Mouse (Mus musculus) bone marrow macrophage, adult 2 months (primary cell): ENCODE measurements around the gene Clps. TPM values are rescaled to one million over a fixed set of nuclear protein-coding genes. Genes with fewer than 3 reads are reported as not detected.

Experiments used
- H3K27ac ChIP-seq: 2 replicates; pipeline ENCODE4 v1.5.1; 2012; ENCODE audit warnings: low read depth, low read length; ENCODE audit not compliant: insufficient read depth
- H3K4me1 ChIP-seq: 2 replicates; pipeline ENCODE4 v1.6.1; 2012; ENCODE audit warnings: low read length; ENCODE audit not compliant: control insufficient read depth, insufficient read depth
- H3K4me3 ChIP-seq: 2 replicates; pipeline ENCODE4 v1.5.1; 2012; ENCODE audit warnings: mild to moderate bottlenecking, low read length, moderate library complexity; ENCODE audit not compliant: insufficient read depth
- CTCF ChIP-seq: IDR thresholded peaks from 2 replicates; pipeline ENCODE4 v1.5.1; 2012; ENCODE audit warnings: low read depth, mild to moderate bottlenecking, low read length, moderate library complexity
- POLR2A ChIP-seq: IDR thresholded peaks from 2 replicates; pipeline ENCODE4 v1.6.1; 2012; ENCODE audit warnings: mild to moderate bottlenecking, low read depth, low read length, borderline replicate concordance
- polyA plus RNA-seq: library from polyadenylated mRNA; stranded (reverse); fragments of >200 nt; gene quantifications from 2 replicates; pipeline ENCODE4 v1.2.4, GENCODE M21; 2012; ENCODE audit not compliant: missing spikeins, insufficient read depth, insufficient read length

Clps gene
- polyA plus RNA-seq = not detected in 2 replicates

- TF ChIP-seq POLR2A (no peak), CTCF (no peak)
- Histone ChIP-seq H3K4me3 (no peak within 1 kb of the TSS), H3K4me1 (peaks cover 4% of the 10 kb centered on the region), H3K27ac (no peak within 1 kb of the TSS)
These were observed at the start of gene Clps for GRCm38 (mm10) chr17:28560598-28560997. Gene Clps, minus strand, starts transcription at chr17:28560766.

GRCm38 (mm10) chr17:28609543-28609942 lies 49.0 kb upstream of the Clps start:
- Histone ChIP-seq H3K4me3 (no peak overlapping the region), H3K4me1 (peaks cover 6% of the 10 kb centered on the region; the same call in 1 of the 2 replicates), H3K27ac (no peak overlapping the region)
- TF ChIP-seq CTCF (no peak), POLR2A (no peak)

- H3K27ac ChIP-seq = no peak overlapping the region
- H3K4me1 ChIP-seq = no peaks in the 10 kb centered on the region
- no peak for TF ChIP-seq POLR2A
- no peak for TF ChIP-seq CTCF
- H3K4me3 ChIP-seq = no peak overlapping the region
These were observed 41.1 kb upstream of the Clps start for GRCm38 (mm10) chr17:28601557-28602250.

- Histone ChIP-seq H3K4me3 (no peak overlapping the region), H3K27ac (no peak overlapping the region), H3K4me1 (no peaks in the 10 kb centered on the region)
- TF ChIP-seq CTCF = no peak
- no peak for TF ChIP-seq POLR2A
These were observed 40.2 kb upstream of the Clps start for GRCm38 (mm10) chr17:28600780-28601179.

GRCm38 (mm10) chr17:28593965-28594364 lies 33.4 kb upstream of the Clps start:
- no peak for TF ChIP-seq CTCF
- TF ChIP-seq POLR2A = no peak
- no peak overlapping the region for H3K27ac ChIP-seq
- H3K4me1 ChIP-seq = peaks cover 3% of the 10 kb centered on the region
- H3K4me3 ChIP-seq = no peak overlapping the region

DNA sequence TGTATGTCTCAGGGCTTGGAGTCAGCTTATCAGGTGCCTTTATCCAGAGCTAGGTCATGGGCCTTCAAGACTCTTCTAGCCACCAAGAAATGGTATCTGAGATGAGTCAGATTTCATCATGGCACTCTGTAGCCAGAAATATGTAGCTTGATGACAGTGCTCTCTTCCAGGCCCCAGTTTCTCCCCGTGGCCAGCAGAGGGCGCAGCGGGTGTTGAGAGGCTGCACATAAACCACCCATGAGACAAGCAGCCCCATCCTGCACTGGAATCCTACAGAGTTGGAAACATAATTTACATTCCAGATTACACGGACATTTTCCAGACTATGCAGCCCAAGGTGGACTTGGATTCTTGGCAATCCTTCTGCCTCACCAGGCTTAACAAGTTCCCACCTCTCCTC lies 32.4 kb upstream of the Clps start:
- Histone ChIP-seq H3K4me1 (peaks cover 10% of the 10 kb centered on the region), H3K4me3 (no peak overlapping the region), H3K27ac (no peak overlapping the region)
- peak; percentile 90 for TF ChIP-seq CTCF
- TF ChIP-seq POLR2A = no peak

DNA sequence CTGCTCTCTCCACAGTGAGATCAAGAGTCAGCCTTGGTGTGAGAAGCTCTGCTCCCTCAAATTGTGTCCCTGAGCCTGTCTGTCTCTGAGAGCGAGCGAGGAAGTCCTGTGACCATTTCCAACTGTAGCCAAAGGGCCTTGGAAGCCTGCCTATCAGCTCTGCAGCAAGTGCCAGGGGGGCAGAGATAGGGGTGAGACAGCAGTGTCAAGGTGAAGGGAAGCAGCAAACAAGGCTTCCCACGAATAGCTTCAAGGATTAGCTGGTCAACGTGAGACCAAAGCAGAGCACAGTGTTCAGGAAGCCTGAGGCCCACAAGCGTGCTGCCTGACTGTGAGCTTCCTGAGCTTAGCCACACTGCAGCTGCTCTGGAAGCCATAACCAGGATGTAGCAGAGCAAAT lies 30.9 kb upstream of the Clps start:
- Histone ChIP-seq H3K27ac (no peak overlapping the region), H3K4me3 (no peak overlapping the region), H3K4me1 (peaks cover 10% of the 10 kb centered on the region)
- TF ChIP-seq CTCF (no peak), POLR2A (no peak)

- Histone ChIP-seq H3K4me1 (peaks cover 10% of the 10 kb centered on the region), H3K27ac (no peak overlapping the region), H3K4me3 (no peak overlapping the region)
- TF ChIP-seq CTCF (no peak), POLR2A (no peak)
These were observed 30.0 kb upstream of the Clps start for GRCm38 (mm10) chr17:28590596-28590995.

DNA sequence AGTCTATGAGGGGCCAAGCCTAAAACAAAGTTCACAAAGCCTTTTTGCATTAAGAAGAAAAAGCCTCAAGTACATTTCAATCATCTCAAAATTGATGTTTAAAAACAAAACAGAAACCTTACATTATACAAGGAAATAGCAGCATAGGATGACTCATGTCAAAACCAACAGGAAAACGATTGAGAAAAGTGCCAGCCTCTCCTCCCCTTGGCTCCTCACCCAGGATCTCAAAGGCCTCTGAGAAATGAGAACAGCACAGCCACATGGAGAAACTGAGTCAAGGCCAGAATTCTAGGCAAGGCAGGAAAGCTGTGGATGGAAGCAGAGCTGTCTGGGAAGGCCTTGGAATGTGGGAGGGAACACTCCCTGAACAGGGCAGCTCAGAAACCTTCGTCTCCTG lies 28.0 kb upstream of the Clps start:
- Histone ChIP-seq H3K4me1 (peaks cover 10% of the 10 kb centered on the region), H3K4me3 (no peak overlapping the region), H3K27ac (no peak overlapping the region)
- TF ChIP-seq POLR2A (no peak), CTCF (no peak)

DNA sequence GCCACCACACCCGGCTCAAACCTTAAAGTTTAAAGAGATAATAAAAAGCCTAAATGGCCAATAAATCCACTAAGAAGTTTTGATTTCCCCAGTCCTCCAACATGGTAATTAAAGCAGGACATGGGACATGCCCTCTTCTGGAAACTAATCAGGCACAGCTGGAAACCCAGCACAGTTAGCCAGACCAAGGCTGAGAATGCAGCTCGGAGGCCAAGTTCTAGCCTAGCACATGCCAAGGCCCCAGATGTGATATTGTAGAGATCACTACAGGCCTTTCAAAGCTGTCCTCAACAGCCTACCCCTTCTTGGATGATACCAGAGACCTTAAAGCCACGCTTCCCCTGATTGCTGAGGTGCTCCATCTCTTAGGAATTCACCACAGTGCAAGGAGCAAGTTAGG lies 25.9 kb upstream of the Clps start:
- no peak for TF ChIP-seq CTCF
- no peak for TF ChIP-seq POLR2A
- Histone ChIP-seq H3K4me1 (peaks cover 10% of the 10 kb centered on the region), H3K4me3 (no peak overlapping the region), H3K27ac (no peak overlapping the region)
